Mouse (Mus musculus) megakaryocyte, embryonic 14.5 days (primary cell): ENCODE results near the gene Mosmo. TPM values are rescaled to one million over a fixed set of nuclear protein-coding genes. Genes with fewer than 3 reads are reported as not detected.

Experiments used
- H3K27me3 ChIP-seq: replicated peaks from 2 replicates; pipeline ENCODE3; 2012; ENCODE audit warnings: inconsistent platforms
- H3K36me3 ChIP-seq: replicated peaks from 2 replicates; pipeline ENCODE3; 2012; ENCODE audit warnings: low read length, inconsistent platforms, mixed read lengths
- H3K4me1 ChIP-seq: 2 replicates; pipeline ENCODE4 v1.6.1; 2012; ENCODE audit warnings: inconsistent platforms
- H3K4me3 ChIP-seq: replicated peaks from 2 replicates; pipeline ENCODE3; 2012; ENCODE audit warnings: moderate library complexity, mild to moderate bottlenecking, inconsistent platforms
- H3K9me3 ChIP-seq: 2 replicates; pipeline ENCODE4 v1.6.1; 2012; ENCODE audit warnings: inconsistent platforms
- FLI1 ChIP-seq: IDR thresholded peaks from 2 replicates; pipeline ENCODE4 v1.6.1; 2012; ENCODE audit warnings: low read length, inconsistent platforms, mixed read lengths
- GATA1 ChIP-seq: IDR thresholded peaks from 3 replicates; pipeline ENCODE4 v1.6.1; 2012; ENCODE audit warnings: mixed read lengths, low read length, inconsistent platforms, borderline replicate concordance
- polyA plus RNA-seq: library from polyadenylated mRNA; stranded (reverse); fragments of >175 nt; gene quantifications from 2 replicates; pipeline ENCODE4 v1.2.3, GENCODE M21; 2012; ENCODE audit warnings: low replicate concordance; ENCODE audit not compliant: insufficient read depth

The Mosmo gene
- polyA plus RNA-seq, 1 experiment, result 19.4 TPM

- H3K9me3 ChIP-seq, result peaks cover 11% of the 10 kb centered on the region
- H3K36me3 ChIP-seq, result no peaks in the 10 kb centered on the region
- peaks cover 14% of the 10 kb centered on the region for H3K4me1 ChIP-seq
- peaks cover 44% of the 10 kb centered on the region for H3K27me3 ChIP-seq
- H3K4me3 ChIP-seq, result no peak overlapping the region
- TF ChIP-seq FLI1 (no peak), GATA1 (no peak)
Observed at GRCm38 (mm10) chr7:120748478-120748877, 71.1 kb downstream of the Mosmo start.

GRCm38 (mm10) chr7:120751330-120751729 is 73.9 kb downstream of the Mosmo start:
- Histone ChIP-seq H3K36me3 (no peaks in the 10 kb centered on the region), H3K27me3 (peaks cover 36% of the 10 kb centered on the region), H3K4me3 (no peak overlapping the region), H3K9me3 (peaks cover 11% of the 10 kb centered on the region), H3K4me1 (peaks cover 12% of the 10 kb centered on the region)
- TF ChIP-seq GATA1 (no peak), FLI1 (no peak)

DNA sequence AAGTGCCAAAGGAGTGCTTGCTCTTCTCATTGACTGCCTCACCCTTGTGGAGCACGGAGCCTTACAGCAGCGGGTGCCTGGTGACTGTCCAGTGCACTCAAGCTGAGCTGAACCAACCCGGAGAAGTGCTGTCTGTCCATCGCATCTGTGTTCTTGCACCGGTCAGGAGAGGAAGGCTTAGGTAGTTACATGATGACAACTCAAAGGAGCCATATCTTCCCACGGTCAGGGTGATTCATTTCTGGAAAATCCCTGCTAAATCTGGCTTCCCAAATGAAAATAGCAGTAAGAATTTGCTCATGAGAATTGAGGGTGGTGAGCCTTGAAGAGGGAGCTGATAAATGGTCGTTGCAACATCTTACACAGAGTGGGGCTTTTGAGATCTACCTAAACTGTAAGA is 74.5 kb downstream of the Mosmo start:
- TF ChIP-seq FLI1, result no peak
- TF ChIP-seq GATA1, result no peak
- Histone ChIP-seq H3K27me3 (peaks cover 39% of the 10 kb centered on the region), H3K9me3 (peaks cover 17% of the 10 kb centered on the region), H3K36me3 (no peaks in the 10 kb centered on the region), H3K4me1 (peaks cover 12% of the 10 kb centered on the region), H3K4me3 (no peak overlapping the region)

GRCm38 (mm10) chr7:120754671-120755070 is 77.3 kb downstream of the Mosmo start:
- peaks cover 8% of the 10 kb centered on the region for H3K9me3 ChIP-seq
- no peak for TF ChIP-seq FLI1
- TF ChIP-seq GATA1, result no peak
- peaks cover 37% of the 10 kb centered on the region for H3K27me3 ChIP-seq
- H3K4me3 ChIP-seq, result peak overlapping the region; percentile 10
- H3K4me1 ChIP-seq, result peaks cover 12% of the 10 kb centered on the region
- H3K36me3 ChIP-seq, result no peaks in the 10 kb centered on the region

DNA sequence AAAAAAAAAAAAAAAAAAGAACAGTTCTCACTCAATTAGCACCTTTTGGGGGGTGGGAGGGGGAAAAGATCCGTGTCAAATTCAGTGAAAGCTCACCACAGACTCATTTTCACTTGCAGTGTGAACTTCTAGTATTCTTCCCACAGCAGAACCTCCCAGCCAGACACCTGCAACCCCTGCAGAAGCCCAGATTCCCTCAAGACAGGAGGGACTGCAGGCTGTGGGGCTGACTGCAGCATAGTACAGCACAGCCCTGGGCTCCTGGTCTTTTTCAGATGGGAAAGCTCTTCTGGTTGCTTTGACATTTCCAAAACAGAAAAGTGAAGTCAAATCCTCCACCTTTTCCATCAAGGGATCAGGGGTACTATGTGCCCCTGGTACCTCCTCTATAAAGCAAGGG is 90.0 kb downstream of the Mosmo start:
- Histone ChIP-seq H3K4me1 (no peaks in the 10 kb centered on the region), H3K36me3 (no peaks in the 10 kb centered on the region), H3K27me3 (peaks cover 40% of the 10 kb centered on the region), H3K4me3 (no peak overlapping the region), H3K9me3 (no peaks in the 10 kb centered on the region)
- TF ChIP-seq FLI1 (no peak), GATA1 (no peak)

GRCm38 (mm10) chr7:120771389-120771788 is 94.0 kb downstream of the Mosmo start:
- Histone ChIP-seq H3K9me3 (no peaks in the 10 kb centered on the region), H3K4me1 (no peaks in the 10 kb centered on the region), H3K27me3 (peaks cover 31% of the 10 kb centered on the region), H3K4me3 (no peak overlapping the region), H3K36me3 (no peaks in the 10 kb centered on the region)
- TF ChIP-seq FLI1 (no peak), GATA1 (no peak)

DNA sequence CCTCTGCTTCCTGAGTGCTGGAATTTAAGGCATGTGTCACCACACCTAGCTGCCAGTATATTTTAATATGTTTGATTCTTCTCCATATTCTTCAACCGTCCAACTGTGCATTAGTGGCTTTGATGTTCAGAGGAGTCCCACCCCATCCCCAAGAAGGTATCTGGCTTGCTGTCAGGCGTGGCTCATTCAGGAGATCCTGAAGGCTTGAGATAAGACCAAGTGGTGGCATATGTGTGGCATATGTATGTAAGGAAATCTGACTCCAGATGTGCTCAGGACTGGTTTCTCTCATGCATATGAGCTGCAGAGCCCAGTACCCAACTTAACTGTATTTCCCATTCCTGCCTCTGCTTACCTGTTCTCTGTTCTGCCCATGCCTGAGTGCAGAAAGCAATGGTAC is 100.6 kb downstream of the Mosmo start:
- peaks cover 18% of the 10 kb centered on the region for H3K27me3 ChIP-seq
- no peaks in the 10 kb centered on the region for H3K4me1 ChIP-seq
- TF ChIP-seq GATA1 (no peak), FLI1 (no peak)
- no peaks in the 10 kb centered on the region for H3K9me3 ChIP-seq
- no peaks in the 10 kb centered on the region for H3K36me3 ChIP-seq
- H3K4me3 ChIP-seq, result no peak overlapping the region

Other genes with a start within 250 kb of the Mosmo start
- gene Uqcrc2, start 42.4 kb upstream of the Mosmo start, polyA plus RNA-seq, result 5.1 TPM in 1 of 2 replicates, not detected in the other
- not detected in 2 replicates for gene Pdzd9, start 7.3 kb upstream of the Mosmo start, polyA plus RNA-seq
- gene Vwa3a, start 61.7 kb downstream of the Mosmo start, polyA plus RNA-seq, result not detected in 2 replicates
- gene Gm5737, start 134.7 kb downstream of the Mosmo start, polyA plus RNA-seq, result not detected in 2 replicates
- 5.4 and 42.9 TPM in 2 replicates for gene Eef2k, start 165.2 kb downstream of the Mosmo start, polyA plus RNA-seq
- gene Polr3e, start 240.1 kb downstream of the Mosmo start, polyA plus RNA-seq, result 5.0 and 8.9 TPM in 2 replicates